Mouse (Mus musculus): ENCODE data around the gene Bcat1. TPM values are rescaled to one million over a fixed set of nuclear protein-coding genes. Genes with fewer than 3 reads are reported as not detected.

The Bcat1 gene
- polyA plus RNA-seq, 1 experiment from 2014 or later = 110 TPM

DNA sequence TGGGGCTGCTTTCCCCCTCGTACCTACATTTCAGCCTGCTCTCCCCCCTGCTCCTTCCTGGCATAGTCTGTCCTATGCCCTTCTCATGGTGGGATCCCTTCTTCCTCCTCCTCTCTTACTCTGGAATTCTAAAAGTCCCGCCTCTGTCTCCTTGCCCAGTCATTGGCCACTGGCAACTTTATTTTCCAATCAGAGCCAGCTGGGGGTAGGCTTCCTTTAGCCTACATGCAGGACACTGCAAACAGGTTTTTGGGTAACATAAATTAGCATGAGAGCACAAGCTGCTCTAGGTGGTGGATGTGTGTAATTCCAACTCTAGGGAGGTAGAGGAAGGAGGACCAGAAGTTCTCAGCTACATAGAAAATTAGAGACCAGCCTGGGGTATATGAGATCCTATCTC lies 44.1 kb upstream of the Bcat1 start:
- Histone ChIP-seq H3K4me3 (ENCODE audit: low read length) (no peak overlapping the region), H3K4me2 (ENCODE audit: low read length) (no peak overlapping the region), H3K9ac (ENCODE audit: low read depth, low read length) (no peak overlapping the region), H3K27ac (ENCODE audit: low read depth, low read length) (no peak overlapping the region), H3K27me3 (replicated peaks; ENCODE audit: control insufficient read depth, insufficient read depth, low read length) (no peaks in the 10 kb centered on the region), H3K36me3 (ENCODE audit: control insufficient read depth, insufficient read depth, low read length) (no peaks in the 10 kb centered on the region), H3K4me1 (ENCODE audit: control insufficient read depth, insufficient read depth, low read depth, low read length) (no peaks in the 10 kb centered on the region; the same call in 1 of the 2 replicates), H3K9me3 (ENCODE audit: control insufficient read depth, low read length) (no peaks in the 10 kb centered on the region)
- ATAC-seq = no peak
- 83% methylated on average over 2 of the region's 2 CpGs for WGBS

DNA sequence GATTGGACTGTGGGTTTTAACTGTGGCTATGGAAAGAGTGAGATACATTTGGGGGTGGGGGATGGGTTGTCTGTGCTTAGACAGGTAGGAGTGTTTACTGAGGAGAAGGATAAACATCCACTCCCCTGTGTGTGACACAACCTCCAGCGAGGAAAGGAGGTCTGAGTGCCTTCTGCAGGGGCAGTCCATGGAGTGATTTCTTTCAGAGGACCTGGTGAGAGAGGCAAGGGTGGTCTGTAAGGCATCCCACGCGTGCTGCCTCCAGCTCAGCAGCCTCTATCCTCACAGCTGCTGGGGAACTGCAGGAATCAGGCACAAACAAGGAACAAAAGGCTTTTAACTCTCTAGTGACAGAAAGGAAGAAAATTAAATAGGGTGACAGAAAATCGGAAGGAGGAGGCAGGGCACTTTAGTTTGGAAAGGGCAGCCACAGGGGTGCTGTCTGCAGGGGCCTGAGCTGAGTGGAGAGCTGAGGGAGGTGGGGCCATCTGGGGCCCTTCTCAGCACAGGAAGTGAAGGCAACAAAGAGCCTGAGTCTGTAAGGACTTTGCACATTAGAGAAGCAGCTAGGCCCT lies 40.2 kb upstream of the Bcat1 start:
- Histone ChIP-seq H3K4me1 (ENCODE audit: control insufficient read depth, insufficient read depth, low read depth, low read length) (no peaks in the 10 kb centered on the region; the same call in 1 of the 2 replicates), H3K27me3 (replicated peaks; ENCODE audit: control insufficient read depth, insufficient read depth, low read length) (no peaks in the 10 kb centered on the region), H3K9me3 (ENCODE audit: control insufficient read depth, low read length) (no peaks in the 10 kb centered on the region), H3K36me3 (ENCODE audit: control insufficient read depth, insufficient read depth, low read length) (no peaks in the 10 kb centered on the region), H3K4me3 (ENCODE audit: low read length) (no peak overlapping the region), H3K4me2 (ENCODE audit: low read length) (no peak overlapping the region), H3K27ac (ENCODE audit: low read depth, low read length) (no peak overlapping the region), H3K9ac (ENCODE audit: low read depth, low read length) (peak overlapping the region; percentile 10; the same call in 1 of the 2 replicates)
- no peak for ATAC-seq
- 5% methylated on average over 4 of the region's 4 CpGs for WGBS

GRCm38 (mm10) chr6:145115476-145116097 lies 39.6 kb upstream of the Bcat1 start, which contains the start of gene Lrmp:
Gene Lrmp, plus strand, starts transcription at chr6:145115653.
- Histone ChIP-seq H3K27ac (ENCODE audit: low read depth, low read length) (no peak within 1 kb of the TSS), H3K27me3 (replicated peaks; ENCODE audit: control insufficient read depth, insufficient read depth, low read length) (no peaks in the 10 kb centered on the region), H3K9ac (ENCODE audit: low read depth, low read length) (peak within 1 kb of the TSS; percentile 10; the same call in 1 of the 2 replicates), H3K4me3 (ENCODE audit: low read length) (no peak within 1 kb of the TSS), H3K9me3 (ENCODE audit: control insufficient read depth, low read length) (no peaks in the 10 kb centered on the region), H3K4me1 (ENCODE audit: control insufficient read depth, insufficient read depth, low read depth, low read length) (no peaks in the 10 kb centered on the region; the same call in 1 of the 2 replicates), H3K36me3 (ENCODE audit: control insufficient read depth, insufficient read depth, low read length) (no peaks in the 10 kb centered on the region), H3K4me2 (ENCODE audit: low read length) (no peak within 1 kb of the TSS)
- ATAC-seq = no peak
- WGBS = 62% methylated on average over 6 of the region's 6 CpGs

GRCm38 (mm10) chr6:145114561-145114960 lies 38.6 kb upstream of the Bcat1 start:
- ATAC-seq = no peak

DNA sequence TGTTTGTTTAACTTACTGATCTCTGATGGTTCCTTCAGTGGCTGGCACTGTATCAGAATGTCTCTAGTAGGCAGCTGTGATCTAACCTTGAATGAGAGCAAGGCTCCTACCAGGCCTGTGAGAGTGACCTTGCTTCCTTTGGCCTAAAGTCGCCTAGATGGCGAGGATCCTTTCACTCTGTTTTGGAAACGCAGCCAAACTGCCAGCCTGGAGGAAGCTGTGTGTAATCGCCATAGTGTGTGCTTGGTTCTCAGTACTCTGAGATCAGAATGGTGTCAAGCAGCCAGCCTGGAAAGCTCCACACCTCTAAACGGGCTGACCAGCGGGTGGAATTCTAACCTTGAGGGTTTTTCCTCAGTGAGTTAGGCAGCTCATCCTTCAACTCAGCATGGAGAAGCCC lies 36.9 kb upstream of the Bcat1 start:
- 71% methylated on average over 6 of the region's 6 CpGs for WGBS
- no peaks in the 10 kb centered on the region; the same call in 1 of the 2 replicates for H3K4me1 ChIP-seq (ENCODE audit: control insufficient read depth, insufficient read depth, low read depth, low read length)
- no peaks in the 10 kb centered on the region for H3K27me3 ChIP-seq (replicated peaks; ENCODE audit: control insufficient read depth, insufficient read depth, low read length)
- no peaks in the 10 kb centered on the region for H3K36me3 ChIP-seq (ENCODE audit: control insufficient read depth, insufficient read depth, low read length)
- H3K27ac ChIP-seq (ENCODE audit: low read depth, low read length) = no peak overlapping the region
- H3K4me2 ChIP-seq (ENCODE audit: low read length) = no peak overlapping the region
- no peak overlapping the region for H3K4me3 ChIP-seq (ENCODE audit: low read length)
- H3K9ac ChIP-seq (ENCODE audit: low read depth, low read length) = no peak overlapping the region
- H3K9me3 ChIP-seq (ENCODE audit: control insufficient read depth, low read length) = no peaks in the 10 kb centered on the region
- no peak for ATAC-seq

More at GRCm38 (mm10) chr6:145114561-145114960, 38.6 kb upstream of the Bcat1 start:
- H3K4me2 ChIP-seq (ENCODE audit: low read length) = no peak overlapping the region
- no peaks in the 10 kb centered on the region; the same call in 1 of the 2 replicates for H3K4me1 ChIP-seq (ENCODE audit: control insufficient read depth, insufficient read depth, low read depth, low read length)
- H3K9ac ChIP-seq (ENCODE audit: low read depth, low read length) = no peak overlapping the region
- no peak overlapping the region for H3K27ac ChIP-seq (ENCODE audit: low read depth, low read length)
- H3K27me3 ChIP-seq (replicated peaks; ENCODE audit: control insufficient read depth, insufficient read depth, low read length) = no peaks in the 10 kb centered on the region
- no peaks in the 10 kb centered on the region for H3K9me3 ChIP-seq (ENCODE audit: control insufficient read depth, low read length)
- no peak overlapping the region for H3K4me3 ChIP-seq (ENCODE audit: low read length)
- WGBS = 73% methylated on average over 2 of the region's 2 CpGs
- no peaks in the 10 kb centered on the region for H3K36me3 ChIP-seq (ENCODE audit: control insufficient read depth, insufficient read depth, low read length)

GRCm38 (mm10) chr6:145110786-145111185 lies 34.8 kb upstream of the Bcat1 start:
- Histone ChIP-seq H3K4me1 (ENCODE audit: control insufficient read depth, insufficient read depth, low read depth, low read length) (no peaks in the 10 kb centered on the region), H3K27me3 (replicated peaks; ENCODE audit: control insufficient read depth, insufficient read depth, low read length) (no peaks in the 10 kb centered on the region), H3K36me3 (ENCODE audit: control insufficient read depth, insufficient read depth, low read length) (no peaks in the 10 kb centered on the region), H3K4me3 (ENCODE audit: low read length) (no peak overlapping the region), H3K27ac (ENCODE audit: low read depth, low read length) (no peak overlapping the region), H3K9me3 (ENCODE audit: control insufficient read depth, low read length) (no peaks in the 10 kb centered on the region), H3K9ac (ENCODE audit: low read depth, low read length) (no peak overlapping the region), H3K4me2 (ENCODE audit: low read length) (no peak overlapping the region)
- no peak for ATAC-seq
- WGBS = 97% methylated on average over 4 of the region's 4 CpGs

GRCm38 (mm10) chr6:145106163-145106842 lies 30.3 kb upstream of the Bcat1 start:
- H3K4me1 ChIP-seq (ENCODE audit: control insufficient read depth, insufficient read depth, low read depth, low read length) = no peaks in the 10 kb centered on the region

DNA sequence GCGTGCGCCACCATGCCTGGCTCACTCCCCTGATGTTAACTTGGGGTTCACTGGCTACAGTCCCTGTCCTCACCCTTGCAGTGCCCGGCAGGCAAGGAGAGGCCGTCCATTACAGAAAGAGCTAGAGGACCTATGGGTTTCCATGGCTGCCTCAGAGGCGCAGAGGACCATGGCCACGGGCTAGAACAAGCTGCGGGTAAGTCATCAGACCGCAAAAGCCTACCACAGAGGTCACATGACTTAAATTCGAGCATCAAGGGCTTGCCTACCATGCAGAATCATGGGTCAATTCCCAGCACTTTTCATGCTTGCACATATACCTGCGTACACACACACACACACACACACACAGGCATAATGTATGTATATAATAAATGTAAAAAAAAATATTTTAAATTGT lies 29.5 kb upstream of the Bcat1 start:
- H3K4me3 ChIP-seq (ENCODE audit: low read length) = no peak overlapping the region
- no peak for ATAC-seq
- H3K36me3 ChIP-seq (ENCODE audit: control insufficient read depth, insufficient read depth, low read length) = no peaks in the 10 kb centered on the region
- no peak overlapping the region for H3K27ac ChIP-seq (ENCODE audit: low read depth, low read length)
- 94% methylated on average over 10 of the region's 10 CpGs for WGBS
- no peak overlapping the region for H3K9ac ChIP-seq (ENCODE audit: low read depth, low read length)
- no peaks in the 10 kb centered on the region for H3K4me1 ChIP-seq (ENCODE audit: control insufficient read depth, insufficient read depth, low read depth, low read length)
- no peak overlapping the region for H3K4me2 ChIP-seq (ENCODE audit: low read length)
- peaks cover 2% of the 10 kb centered on the region; the same call in 1 of the 2 replicates for H3K9me3 ChIP-seq (ENCODE audit: control insufficient read depth, low read length)
- no peaks in the 10 kb centered on the region for H3K27me3 ChIP-seq (replicated peaks; ENCODE audit: control insufficient read depth, insufficient read depth, low read length)

More at GRCm38 (mm10) chr6:145106163-145106842, 30.3 kb upstream of the Bcat1 start:
- H3K9me3 ChIP-seq (ENCODE audit: control insufficient read depth, low read length) = peaks cover 2% of the 10 kb centered on the region; the same call in 1 of the 2 replicates
- 86% methylated on average over 5 of the region's 6 CpGs for WGBS
- H3K27ac ChIP-seq (ENCODE audit: low read depth, low read length) = no peak overlapping the region
- H3K4me2 ChIP-seq (ENCODE audit: low read length) = no peak overlapping the region
- no peaks in the 10 kb centered on the region for H3K36me3 ChIP-seq (ENCODE audit: control insufficient read depth, insufficient read depth, low read length)
- no peak for ATAC-seq
- no peak overlapping the region for H3K9ac ChIP-seq (ENCODE audit: low read depth, low read length)
- H3K4me3 ChIP-seq (ENCODE audit: low read length) = no peak overlapping the region
- H3K27me3 ChIP-seq (replicated peaks; ENCODE audit: control insufficient read depth, insufficient read depth, low read length) = no peaks in the 10 kb centered on the region
